Mouse (Mus musculus) hindbrain, embryonic 14.5 days (tissue): ENCODE results near the gene Rbms3. TPM values are rescaled to one million over a fixed set of nuclear protein-coding genes. Genes with fewer than 3 reads are reported as not detected.

Source experiments
- ATAC-seq: fragments of 200-750 bp; cut with Nextera tagmentation; 2 replicates; pipeline ENCODE4 v1.8.0; 2017; ENCODE audit warnings: moderate number of reproducible peaks, mild to moderate bottlenecking, moderate TSS enrichment, moderate library complexity; ENCODE audit not compliant: low FRiP score
- DNase-seq: peaks from one replicate; pipeline ENCODE4 v3.0.0-alpha.2; 2015; ENCODE audit warnings: low spot score
- H3K27ac ChIP-seq: fragments of 300-500 bp; sonication (generic); 2 replicates; pipeline ENCODE4 v1.5.1; 2014; ENCODE audit warnings: mild to moderate bottlenecking, moderate library complexity
- H3K27me3 ChIP-seq: fragments of 300-500 bp; sonication (generic); 2 replicates; pipeline ENCODE4 v1.6.1; 2014; ENCODE audit warnings: mild to moderate bottlenecking, low read length, mixed read lengths; ENCODE audit not compliant: control insufficient read depth, insufficient read depth
- H3K36me3 ChIP-seq: fragments of 300-500 bp; sonication (generic); replicated peaks from 2 replicates; pipeline ENCODE4 v1.6.1; 2014; ENCODE audit not compliant: control insufficient read depth, insufficient read depth
- H3K4me1 ChIP-seq: fragments of 300-500 bp; sonication (generic); replicated peaks from 2 replicates; pipeline ENCODE4 v1.6.1; 2014; ENCODE audit warnings: antibody characterized with exemption, low read length, mixed read lengths; ENCODE audit not compliant: control insufficient read depth, insufficient read depth
- H3K4me2 ChIP-seq: fragments of 300-500 bp; sonication (generic); replicated peaks from 2 replicates; pipeline ENCODE4 v1.6.1; 2014; ENCODE audit warnings: mild to moderate bottlenecking, moderate library complexity
- H3K4me3 ChIP-seq: fragments of 300-500 bp; sonication (generic); replicated peaks from 2 replicates; pipeline ENCODE4 v1.5.1; 2014; ENCODE audit warnings: mild to moderate bottlenecking, low read length
- H3K9ac ChIP-seq: fragments of 300-500 bp; sonication (generic); 2 replicates; pipeline ENCODE4 v1.6.1; 2014
- H3K9me3 ChIP-seq: fragments of 300-500 bp; sonication (generic); 2 replicates; pipeline ENCODE4 v1.6.1; 2016; ENCODE audit warnings: low read length; ENCODE audit not compliant: control insufficient read depth
- WGBS: fragments of 180-500 bp; shearing (Covaris S2); extraction: QIAGEN DNeasy Blood & Tissue Kit; methylation state at CpG from one replicate; pipeline ENCODE4 v1.1.7; 2014; 5-methylcytosine and 5-hydroxymethylcytosine counted together
- polyA plus RNA-seq: library from polyadenylated mRNA; unstranded; fragments of >200 nt; fragmentation: Nextera tagmentation; extraction: Ambion mirVana; gene quantifications from 2 replicates; pipeline ENCODE4 v1.2.1, GENCODE M21; 2014

Gene Rbms3
- 76.2 and 83.7 TPM in 2 replicates for polyA plus RNA-seq

- H3K27me3 ChIP-seq: no peaks in the 10 kb centered on the region
Observed at GRCm38 (mm10) chr9:117629771-117630170, at the start of gene Rbms3. Gene Rbms3, minus strand, starts transcription at chr9:117629913.

GRCm38 (mm10) chr9:117673311-117673710 lies 43.6 kb upstream of the Rbms3 start:
- WGBS: 87% methylated on average over 5 of the region's 5 CpGs
- H3K9me3 ChIP-seq: no peaks in the 10 kb centered on the region
- no peak overlapping the region for H3K4me3 ChIP-seq
- no peaks in the 10 kb centered on the region for H3K27me3 ChIP-seq
- H3K36me3 ChIP-seq: no peaks in the 10 kb centered on the region
- ATAC-seq (no peak), DNase-seq (no peak)
- H3K9ac ChIP-seq: no peak overlapping the region
- H3K4me1 ChIP-seq: no peaks in the 10 kb centered on the region
- no peak overlapping the region for H3K4me2 ChIP-seq
- no peak overlapping the region for H3K27ac ChIP-seq

More at GRCm38 (mm10) chr9:117629771-117630170, at the start of gene Rbms3:
- no peaks in the 10 kb centered on the region for H3K36me3 ChIP-seq
- no peak within 1 kb of the TSS for H3K4me3 ChIP-seq
- DNase-seq (no peak), ATAC-seq (no peak)
- no peaks in the 10 kb centered on the region; the same call in 1 of the 2 replicates for H3K4me1 ChIP-seq
- H3K4me2 ChIP-seq: no peak within 1 kb of the TSS
- 54% methylated on average over 9 of the region's 9 CpGs for WGBS
- H3K9me3 ChIP-seq: no peaks in the 10 kb centered on the region
- no peak within 1 kb of the TSS for H3K9ac ChIP-seq
- H3K27ac ChIP-seq: no peak within 1 kb of the TSS

- 81% methylated on average over 2 of the region's 2 CpGs for WGBS
- Histone ChIP-seq H3K9ac (no peak overlapping the region), H3K4me3 (no peak overlapping the region), H3K27me3 (no peaks in the 10 kb centered on the region), H3K27ac (no peak overlapping the region), H3K4me1 (no peaks in the 10 kb centered on the region), H3K36me3 (no peaks in the 10 kb centered on the region), H3K9me3 (no peaks in the 10 kb centered on the region), H3K4me2 (no peak overlapping the region)
- ATAC-seq (no peak), DNase-seq (no peak)
Observed at GRCm38 (mm10) chr9:117654626-117655025, 24.9 kb upstream of the Rbms3 start.

GRCm38 (mm10) chr9:117653641-117654040 lies 23.9 kb upstream of the Rbms3 start:
- H3K27me3 ChIP-seq: no peaks in the 10 kb centered on the region
- ATAC-seq: no peak
- H3K4me1 ChIP-seq: no peaks in the 10 kb centered on the region
- H3K36me3 ChIP-seq: no peaks in the 10 kb centered on the region
- H3K9ac ChIP-seq: no peak overlapping the region
- H3K9me3 ChIP-seq: no peaks in the 10 kb centered on the region
- H3K27ac ChIP-seq: no peak overlapping the region
- no peak overlapping the region for H3K4me3 ChIP-seq
- no peak overlapping the region for H3K4me2 ChIP-seq
- WGBS: 64% methylated on average over 5 of the region's 5 CpGs
- DNase-seq: no peak

- ATAC-seq (no peak), DNase-seq (no peak)
- Histone ChIP-seq H3K4me2 (no peak overlapping the region), H3K9ac (no peak overlapping the region), H3K27ac (no peak overlapping the region), H3K36me3 (no peaks in the 10 kb centered on the region), H3K27me3 (no peaks in the 10 kb centered on the region), H3K4me1 (no peaks in the 10 kb centered on the region), H3K9me3 (no peaks in the 10 kb centered on the region), H3K4me3 (no peak overlapping the region)
- WGBS: 81% methylated on average over 2 of the region's 2 CpGs
Observed at GRCm38 (mm10) chr9:117646131-117646530, 16.4 kb upstream of the Rbms3 start.

GRCm38 (mm10) chr9:117641090-117641782 lies 11.5 kb upstream of the Rbms3 start:
- Histone ChIP-seq H3K36me3 (no peaks in the 10 kb centered on the region), H3K4me3 (no peak overlapping the region), H3K4me2 (no peak overlapping the region), H3K4me1 (no peaks in the 10 kb centered on the region), H3K27me3 (no peaks in the 10 kb centered on the region), H3K9me3 (no peaks in the 10 kb centered on the region), H3K9ac (no peak overlapping the region), H3K27ac (no peak overlapping the region)
- no peak for DNase-seq
- ATAC-seq: no peak
- 84% methylated on average over 4 of the region's 4 CpGs for WGBS

GRCm38 (mm10) chr9:117638623-117639185 lies 9.0 kb upstream of the Rbms3 start:
- Histone ChIP-seq H3K4me1 (no peaks in the 10 kb centered on the region), H3K4me3 (no peak overlapping the region), H3K9ac (no peak overlapping the region), H3K9me3 (no peaks in the 10 kb centered on the region), H3K36me3 (no peaks in the 10 kb centered on the region), H3K27me3 (no peaks in the 10 kb centered on the region), H3K4me2 (no peak overlapping the region), H3K27ac (no peak overlapping the region)
- DNase-seq (no peak), ATAC-seq (no peak)
- WGBS: 79% methylated on average over 5 of the region's 5 CpGs

- H3K27ac ChIP-seq: no peak overlapping the region
- DNase-seq: no peak
- no peak overlapping the region for H3K9ac ChIP-seq
- WGBS: 80% methylated on average over 8 of the region's 8 CpGs
- H3K27me3 ChIP-seq: no peaks in the 10 kb centered on the region
- no peak overlapping the region for H3K4me2 ChIP-seq
- no peak overlapping the region for H3K4me3 ChIP-seq
- no peaks in the 10 kb centered on the region for H3K9me3 ChIP-seq
- no peaks in the 10 kb centered on the region for H3K4me1 ChIP-seq
- ATAC-seq: no peak
- H3K36me3 ChIP-seq: no peaks in the 10 kb centered on the region
Observed at GRCm38 (mm10) chr9:117636492-117636891, 6.8 kb upstream of the Rbms3 start.

- no peak for DNase-seq
- H3K27ac ChIP-seq: no peak overlapping the region
- H3K9ac ChIP-seq: no peak overlapping the region
- no peaks in the 10 kb centered on the region for H3K9me3 ChIP-seq
- no peak overlapping the region for H3K4me3 ChIP-seq
- H3K36me3 ChIP-seq: no peaks in the 10 kb centered on the region
- H3K27me3 ChIP-seq: no peaks in the 10 kb centered on the region
- H3K4me2 ChIP-seq: no peak overlapping the region
- no peak for ATAC-seq
- no peaks in the 10 kb centered on the region; the same call in 1 of the 2 replicates for H3K4me1 ChIP-seq
Observed at GRCm38 (mm10) chr9:117627173-117627572, 2.5 kb downstream of the Rbms3 start.
